Mouse (Mus musculus): ENCODE measurements around the gene Tspan10.

DNA sequence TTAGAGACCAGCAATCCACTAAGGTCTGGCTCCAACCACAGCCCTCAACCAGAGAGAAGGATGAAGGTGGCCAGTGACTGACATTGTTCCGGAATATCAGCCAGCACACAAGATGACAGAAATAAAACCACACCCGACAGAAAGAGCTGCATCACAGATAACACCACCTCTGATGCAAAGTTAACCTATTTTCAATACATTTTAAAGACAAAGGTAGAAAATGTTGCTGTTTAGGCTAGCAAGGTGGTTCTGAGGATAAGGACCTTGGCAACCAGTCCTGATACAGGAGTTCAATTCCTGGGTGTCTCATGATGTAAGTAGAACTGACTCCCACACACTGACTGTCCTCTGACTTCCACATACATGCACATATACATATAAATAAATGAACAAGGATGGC lies 43.1 kb upstream of the Tspan10 start:
- TF ChIP-seq CTCF (IDR thresholded peaks at IDR 0.05; ENCODE audit: low read depth) (no peak), EP300 (IDR thresholded peaks at IDR 0.05; ENCODE audit: low read depth) (no peak)
